Mouse (Mus musculus) skeletal muscle tissue, adult 2 months (tissue): ENCODE results near the gene Pnpla6.

Experiments
- DNase-seq: peaks from one replicate; pipeline ENCODE4 v3.0.0-alpha.2; 2012; ENCODE audit warnings: low read depth, low spot score

The Pnpla6 gene

GRCm38 (mm10) chr8:3515260-3515671 is at the start of gene Pnpla6:
Gene Pnpla6, plus strand, starts transcription at chr8:3515384.
- DNase-seq, result peak; percentile 68

GRCm38 (mm10) chr8:3467006-3467885 is 47.9 kb upstream of the Pnpla6 start, which contains the start of gene Pex11g:
Gene Pex11g, minus strand, starts transcription at chr8:3467680.
- DNase-seq, result peak; percentile 94

GRCm38 (mm10) chr8:3467886-3468545 is 47.2 kb upstream of the Pnpla6 start:
- DNase-seq, result no peak

DNA sequence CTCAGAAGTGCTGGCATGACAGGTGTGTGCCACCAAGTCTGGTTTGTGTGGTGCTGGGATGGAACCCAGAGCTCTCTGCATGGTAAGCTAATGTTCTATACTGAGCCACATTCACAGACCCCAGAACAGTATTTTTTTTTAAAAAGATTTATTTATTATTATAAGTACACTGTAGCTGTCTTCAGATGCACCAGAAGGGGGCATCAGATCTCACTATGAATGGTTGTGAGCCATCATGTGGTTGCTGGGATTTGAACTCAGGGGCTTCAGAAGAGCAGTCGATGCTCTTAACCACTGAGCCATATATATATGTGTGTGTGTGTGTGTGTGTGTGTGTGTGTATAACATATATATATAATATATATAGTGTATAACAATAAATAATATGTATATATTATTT is 46.3 kb upstream of the Pnpla6 start:
- DNase-seq, result no peak

DNA sequence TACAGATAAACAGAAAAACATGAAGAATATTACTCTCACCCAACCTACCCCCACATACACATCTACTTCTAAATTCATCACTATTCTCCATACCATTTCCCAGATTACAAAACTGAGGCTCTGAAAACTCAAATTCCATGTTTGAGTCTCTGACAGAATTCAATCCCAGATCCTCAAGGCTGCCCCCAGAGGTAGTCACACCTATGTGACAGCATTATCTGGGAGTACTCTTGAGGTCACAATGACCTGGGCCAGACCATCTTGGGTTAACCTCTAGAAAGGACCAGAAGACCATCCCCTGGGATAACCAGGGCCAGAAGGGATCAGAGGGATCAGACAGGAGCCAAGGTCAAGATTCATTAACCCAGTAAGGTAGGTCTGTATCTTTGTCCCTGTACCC is 44.6 kb upstream of the Pnpla6 start, which contains the start of gene Tex45:
Gene Tex45 (plus strand): TSS at position 301 of the 400 bp plus-strand sequence.
- no peak for DNase-seq

- no peak for DNase-seq
Observed at GRCm38 (mm10) chr8:3475715-3476429, 39.3 kb upstream of the Pnpla6 start.

DNA sequence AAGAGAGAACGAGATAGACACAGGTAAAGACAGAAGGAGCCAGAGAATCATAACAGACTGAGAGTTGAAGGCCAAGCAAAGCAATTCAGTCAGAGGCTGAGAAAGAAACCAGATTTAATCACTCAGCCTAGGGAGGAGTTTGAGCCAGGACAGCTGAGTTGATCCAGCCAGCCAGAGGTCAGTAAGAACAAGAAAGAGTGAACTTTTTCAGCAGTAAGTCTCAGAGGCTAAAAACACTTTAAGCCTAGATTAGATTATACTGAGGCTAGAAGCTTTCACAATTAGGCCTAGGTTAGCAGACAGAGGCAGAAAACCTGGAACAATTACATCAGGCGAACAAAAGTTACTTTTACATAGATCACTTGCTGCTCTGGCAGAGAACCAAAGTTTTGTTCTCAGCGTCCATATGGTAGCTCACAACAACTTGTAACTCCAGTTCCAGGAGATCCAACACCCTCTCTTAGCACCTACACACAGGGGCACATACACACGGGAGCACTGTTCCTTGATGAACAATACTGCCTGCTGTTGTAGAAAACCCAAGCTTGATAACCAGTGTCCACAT is 34.9 kb upstream of the Pnpla6 start:
- no peak for DNase-seq

- no peak for DNase-seq
Observed at GRCm38 (mm10) chr8:3481605-3482004, 33.6 kb upstream of the Pnpla6 start.

DNA sequence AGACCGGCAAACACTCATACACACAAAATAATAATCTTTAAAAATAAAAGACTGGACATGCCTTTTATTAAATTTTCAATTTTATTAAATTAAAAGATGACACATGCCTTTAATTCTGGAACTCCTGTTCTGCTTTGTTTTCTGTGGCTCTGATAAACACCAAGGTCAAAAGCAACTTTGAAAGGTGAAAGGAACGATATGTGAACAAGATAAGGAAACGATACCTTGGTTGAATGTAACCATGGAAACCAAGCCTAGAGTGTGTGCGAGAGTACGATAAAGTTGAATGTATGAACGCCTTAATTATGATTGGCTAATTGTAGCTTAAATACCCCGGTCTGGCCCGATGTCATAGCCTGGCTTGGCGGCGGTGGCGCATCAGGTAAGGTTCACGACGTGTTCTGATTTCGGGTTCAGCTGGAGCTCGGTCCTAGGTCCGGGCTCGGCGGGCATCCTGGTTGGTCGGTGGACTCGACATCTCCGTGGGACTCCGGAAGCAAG is 32.9 kb upstream of the Pnpla6 start:
- DNase-seq, result no peak

- DNase-seq, result no peak
Observed at GRCm38 (mm10) chr8:3483546-3483945, 31.6 kb upstream of the Pnpla6 start.

GRCm38 (mm10) chr8:3485192-3485591 is 30.0 kb upstream of the Pnpla6 start:
- no peak for DNase-seq

DNA sequence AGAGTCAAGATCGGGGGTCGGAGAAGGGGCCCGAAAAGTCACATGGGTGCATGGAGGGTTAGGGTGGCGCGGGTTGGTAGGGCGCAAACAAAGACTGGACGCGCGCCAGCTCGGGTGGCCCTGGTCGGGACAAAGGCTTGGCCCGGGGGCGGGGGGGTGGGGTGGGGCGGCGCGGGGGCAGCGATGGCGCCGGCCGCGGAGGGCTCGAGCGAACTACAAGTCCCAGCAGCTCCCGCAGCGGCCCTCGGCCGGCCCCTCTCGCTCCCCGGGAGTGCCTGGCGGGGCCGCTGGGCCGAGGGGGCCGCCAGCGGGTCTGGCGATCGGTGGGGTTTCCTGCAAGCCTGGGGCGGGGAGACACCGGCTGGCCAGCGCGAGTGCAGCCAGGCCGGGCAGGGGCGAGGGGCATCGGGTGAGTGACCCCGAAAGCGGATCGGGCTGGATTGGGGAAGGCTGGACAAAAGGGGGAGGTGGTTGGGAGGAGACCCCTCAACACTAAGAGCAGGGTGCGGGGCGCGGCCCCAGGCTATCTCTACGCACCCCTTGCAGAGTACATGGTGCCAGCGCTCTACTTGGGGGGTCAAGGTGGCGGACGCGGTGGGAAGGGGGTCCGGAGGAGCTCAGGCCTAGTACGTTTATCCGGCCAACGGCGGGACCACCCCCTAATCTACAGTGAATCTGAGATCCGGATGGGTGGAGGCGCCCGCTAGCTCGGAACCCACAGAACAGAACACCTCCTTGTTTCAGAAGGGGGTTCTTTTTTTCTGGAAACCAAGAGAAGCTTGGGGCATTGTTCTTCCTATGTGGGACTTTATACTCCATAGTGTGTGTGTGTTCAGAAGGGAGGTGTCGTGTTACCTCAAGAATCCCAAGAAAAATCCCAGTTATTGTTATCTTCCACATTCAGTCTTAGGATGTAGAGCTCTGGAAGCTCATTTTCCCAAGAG is 22.0 kb upstream of the Pnpla6 start, which contains the start of gene Zfp358:
Gene Zfp358 (plus strand): TSS at position 238 of the 944 bp plus-strand sequence.
- DNase-seq, result peak; percentile 67

- DNase-seq, result no peak
Observed at GRCm38 (mm10) chr8:3493845-3494208, 21.4 kb upstream of the Pnpla6 start.

- DNase-seq, result no peak
Observed at GRCm38 (mm10) chr8:3495578-3496427, 19.4 kb upstream of the Pnpla6 start.

DNA sequence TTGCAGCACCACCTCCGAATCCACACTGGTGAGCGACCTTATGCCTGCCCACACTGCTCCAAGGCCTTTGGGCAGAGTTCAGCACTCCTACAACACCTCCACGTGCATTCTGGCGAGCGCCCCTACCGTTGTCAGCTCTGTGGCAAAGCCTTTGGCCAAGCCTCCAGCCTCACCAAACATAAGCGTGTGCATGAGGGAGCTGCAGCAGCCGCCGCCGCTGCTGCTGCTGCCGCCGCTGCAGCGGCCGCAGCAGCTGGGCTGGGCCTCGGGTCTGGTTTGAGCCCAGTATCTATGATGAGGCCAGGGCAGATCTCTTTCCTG is 18.8 kb upstream of the Pnpla6 start:
- no peak for DNase-seq

DNA sequence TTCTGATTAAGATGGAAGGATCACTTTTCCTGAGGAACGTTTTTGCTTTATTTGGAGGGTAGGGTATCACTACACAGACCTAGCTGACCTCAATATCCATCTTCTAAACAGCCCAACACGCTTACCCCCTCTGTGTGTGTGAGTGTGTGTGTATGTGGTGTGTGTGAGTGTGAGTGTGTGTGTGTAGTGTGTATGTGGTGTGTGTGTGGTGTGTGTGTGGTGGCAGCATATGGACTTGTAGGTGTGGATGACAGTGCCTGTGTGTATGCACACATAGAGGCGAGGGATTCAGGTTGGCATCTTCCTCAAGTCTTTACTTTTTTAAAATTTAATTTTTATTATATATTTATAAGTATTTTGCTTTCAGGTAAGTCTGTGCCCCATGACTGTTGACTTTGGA is 16.6 kb upstream of the Pnpla6 start:
- DNase-seq, result no peak

- no peak for DNase-seq
Observed at GRCm38 (mm10) chr8:3499751-3500150, 15.4 kb upstream of the Pnpla6 start.

- DNase-seq, result peak; percentile 98
Observed at GRCm38 (mm10) chr8:3500235-3501090, 14.7 kb upstream of the Pnpla6 start, which contains the start of gene Mcoln1. Gene Mcoln1, plus strand, starts transcription at chr8:3500457.

GRCm38 (mm10) chr8:3502217-3502616 is 13.0 kb upstream of the Pnpla6 start:
- no peak for DNase-seq
